Mouse (Mus musculus): ENCODE measurements around the gene Depdc5.

DNA sequence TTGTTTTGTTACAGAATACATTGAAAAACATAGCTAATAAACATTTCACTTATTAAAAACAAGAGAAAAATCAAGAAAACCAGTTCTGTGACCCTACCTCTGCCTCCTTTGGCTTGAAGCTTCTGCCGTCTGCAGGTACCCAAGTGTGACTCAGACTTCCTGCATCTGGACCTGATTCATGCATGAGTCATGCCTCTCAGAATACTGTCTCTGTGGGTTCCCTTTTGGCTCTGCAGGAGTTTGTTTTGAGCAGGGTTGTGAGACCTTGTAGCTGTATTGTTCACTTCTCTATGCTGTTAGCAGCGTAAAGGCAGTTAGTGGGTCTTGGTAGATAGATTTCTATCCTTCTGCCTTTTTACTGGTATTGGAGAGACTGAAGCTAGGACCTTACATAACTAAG, 67.3 kb downstream of the Depdc5 start:
- TF ChIP-seq CTCF (IDR thresholded peaks at IDR 0.05; ENCODE audit: extremely low read depth, insufficient read depth, low read length) (no peak), POLR2A (IDR thresholded peaks at IDR 0.05; ENCODE audit: extremely low read depth, insufficient read depth, low read length) (no peak)
